Mouse (Mus musculus) T-helper 1 cell (primary cell): ENCODE measurements around the gene Klhl2.

Experiments used
- in situ Hi-C: fragments of 300-600 bp; cut with MboI, MseI; formaldehyde crosslinking; loops from one replicate; pipeline ENCODE4 v1.15.1; 2025; ENCODE audit warnings: high pct_unique_total_duplicates

Gene Klhl2

DNA sequence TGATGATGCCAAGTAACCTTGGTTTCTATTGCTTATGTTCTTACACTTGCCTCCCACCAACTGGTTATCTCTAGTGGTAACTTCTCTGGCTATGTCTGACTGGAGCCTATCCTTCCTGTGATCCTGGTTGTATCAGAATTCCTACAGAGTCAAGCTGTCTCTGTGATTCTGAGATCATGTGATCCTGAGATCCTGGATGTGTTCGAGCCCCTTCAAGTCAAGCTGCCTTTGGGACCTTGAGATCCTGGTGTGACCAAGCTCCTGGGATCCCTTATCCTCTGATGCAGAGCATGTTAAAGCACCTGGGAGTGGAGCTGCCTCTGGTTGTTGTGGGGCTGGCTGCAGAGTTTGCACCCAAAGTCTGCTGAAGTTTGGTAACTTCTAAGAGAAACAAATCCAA lies 146.6 kb downstream of the Klhl2 start:
- in situ Hi-C loops, result no loop called here

DNA sequence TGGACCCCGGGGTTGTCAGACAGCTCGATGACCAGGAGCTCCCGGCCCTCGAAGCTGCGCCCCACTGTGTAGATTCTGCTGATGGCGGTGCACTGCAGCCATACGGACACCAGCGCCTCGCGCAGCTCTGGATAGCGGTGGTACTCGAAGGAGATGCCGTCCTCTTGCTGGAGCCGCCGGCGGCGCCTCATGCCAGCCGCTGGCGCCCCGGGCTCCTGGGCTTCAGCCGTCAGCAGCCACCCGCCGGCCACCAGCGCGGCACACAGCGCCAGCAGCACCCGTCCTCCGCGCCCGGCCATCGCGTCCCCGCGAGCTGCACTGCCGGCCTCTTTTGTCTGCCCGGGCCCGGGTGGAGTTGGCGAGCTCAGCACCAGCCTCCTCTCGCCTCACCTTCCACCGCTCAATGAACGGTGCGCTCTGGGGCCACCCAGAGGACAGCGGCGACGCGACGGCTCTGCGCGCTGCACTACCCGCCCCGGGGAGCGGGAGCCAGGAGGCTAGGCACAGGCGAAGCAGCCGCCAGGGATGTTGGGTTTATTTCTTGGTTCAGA lies 157.1 kb downstream of the Klhl2 start, which contains the start of gene Cpe:
Gene Cpe (minus strand): TSS at position 404 of the 551 bp plus-strand sequence.
- in situ Hi-C loops, result no loop called here

DNA sequence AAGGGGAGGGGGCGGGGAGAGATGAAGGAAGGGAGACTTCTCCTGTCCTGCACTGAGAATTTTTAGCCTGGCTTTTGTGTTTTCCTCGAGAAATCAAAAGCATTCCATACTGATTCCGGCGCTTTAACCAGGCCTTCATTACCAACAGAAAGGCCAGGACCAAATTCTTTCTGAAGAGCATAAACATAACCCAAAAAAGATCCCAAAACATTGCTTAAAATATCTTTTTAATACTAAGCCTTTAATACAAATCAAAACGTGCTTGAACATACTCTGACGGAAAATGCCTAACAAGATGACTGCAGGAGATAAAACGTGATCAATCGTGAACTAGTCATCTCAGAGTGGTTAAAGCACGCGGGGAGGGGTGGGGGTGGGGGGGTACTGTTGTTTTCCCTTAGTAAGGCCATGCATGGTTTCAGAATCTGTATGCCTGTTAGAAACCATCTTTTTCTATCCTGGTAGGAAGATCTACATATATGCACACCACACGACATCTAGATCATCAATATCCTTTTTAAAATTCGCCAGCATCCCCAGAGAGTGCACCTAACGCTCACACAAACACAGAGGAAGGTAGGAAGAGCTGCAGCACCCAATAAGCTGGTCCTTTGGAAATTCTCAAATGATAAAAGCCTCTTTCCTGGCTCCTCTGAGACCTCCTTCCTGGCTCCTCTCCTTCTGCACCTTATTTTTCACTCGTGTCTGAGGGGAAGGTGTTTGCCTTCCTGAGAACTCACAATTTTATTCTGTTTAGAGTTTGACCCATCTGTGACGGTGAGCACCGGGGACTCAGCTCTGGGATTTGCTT lies 158.0 kb downstream of the Klhl2 start:
- in situ Hi-C loops, result no loop called here

DNA sequence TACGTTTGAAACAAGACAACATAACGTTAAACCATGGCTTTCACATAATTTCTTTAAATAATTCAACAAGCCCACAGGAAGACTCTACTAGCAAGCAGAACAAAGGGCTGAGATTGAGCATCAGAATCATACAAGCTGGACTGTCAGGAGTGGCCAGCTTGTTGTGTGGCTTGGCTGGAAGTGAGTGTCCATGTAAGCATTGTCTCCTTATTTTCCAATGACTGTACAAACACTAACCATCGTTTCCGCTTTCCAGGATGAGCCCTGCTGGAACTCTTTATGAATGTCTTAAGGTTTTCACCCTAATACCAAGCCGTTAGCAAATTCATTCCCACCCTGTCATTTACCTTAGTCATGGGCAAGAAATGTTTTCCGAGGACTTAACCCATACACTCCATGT lies 159.0 kb downstream of the Klhl2 start:
- in situ Hi-C loops, result no loop called here

DNA sequence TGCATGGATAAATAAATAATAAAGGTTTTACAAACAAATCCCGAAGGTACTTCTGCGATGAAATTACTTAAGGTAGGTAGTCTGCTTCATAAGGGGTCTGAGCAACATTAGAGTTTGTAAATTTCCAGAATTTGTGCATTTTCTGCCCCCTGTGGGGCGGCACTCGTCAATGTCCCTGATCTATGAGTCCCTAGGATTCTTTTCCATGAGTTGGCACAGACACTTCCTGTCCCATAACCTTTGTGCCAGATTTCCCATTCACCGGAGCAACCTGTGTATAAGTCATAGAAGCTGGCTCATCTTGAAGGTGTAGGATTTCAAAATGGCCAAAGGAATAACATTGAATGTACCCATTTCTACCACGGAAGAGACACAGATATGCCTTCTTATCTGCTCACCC lies 159.5 kb downstream of the Klhl2 start:
- in situ Hi-C loops, result no loop called here
